Comparison of ENCODE assay signal across 17 mouse cellular contexts in genomic region chr9:40457448-40457847, GRCm38 (mm10).
DNase-seq lines count a peak whose midpoint lies in the region; ATAC-seq lines count a peak whose summit lies in the region.
"Had no signal": no experiment of that assay in that cellular context is flagged by ENCODE, and none has a peak within 500 bp of the region (broad histone marks: within the 10 kb centered on the region; RNA-seq: fewer than 3 reads in every experiment).

No protein-coding gene starts in this region.

- H3K9me3 ChIP-seq in hindbrain, embryonic 14.5 days (ENCODE audit: control insufficient read depth, low read length), result no peaks in the 10 kb centered on the region
- H3K9me3 ChIP-seq: embryonic facial prominence, embryonic 13.5 days; forebrain, embryonic 13.5 days; midbrain, embryonic 12.5 days; neural tube, embryonic 13.5 days had no signal

- peak; percentile 70 for ATAC-seq in monocyte, adult 5-6 weeks (replicated peaks; ENCODE audit: insufficient number of reproducible peaks, low FRiP score, low TSS enrichment, poor library complexity, severe bottlenecking)
- no peak for ATAC-seq in hindbrain, embryonic 14.5 days (ENCODE audit: low FRiP score)
- ATAC-seq: forebrain, embryonic 13.5 days; hindbrain, postnatal 0 days had no signal

- no peak overlapping the region for H3K4me2 ChIP-seq in hindbrain, embryonic 14.5 days (replicated peaks)
- H3K4me2 ChIP-seq: embryonic facial prominence, embryonic 13.5 days; midbrain, embryonic 12.5 days had no signal

- peak; percentile 21 for DNase-seq in cerebellum, adult 9-11 months
- DNase-seq in cerebellum, adult 11 months, result no peak
- DNase-seq in layer of hippocampus, adult 9-11 months, result peak; percentile 24
- DNase-seq in layer of hippocampus, adult 11-12 months (ENCODE audit: low spot score), result no peak
- peak; percentile 59 to 62 for DNase-seq in kidney, adult 8-10 months
- DNase-seq in thymus, postnatal 14 days, result no peak
- DNase-seq in hindbrain, embryonic 14.5 days (ENCODE audit: low spot score), result no peak
- DNase-seq: cerebellum, postnatal 25 days; left cerebral cortex, postnatal 4 days; lung, embryonic 14.5 days had no signal

- H3K9ac ChIP-seq in hindbrain, embryonic 14.5 days, result no peak overlapping the region
- H3K9ac ChIP-seq: embryonic facial prominence, embryonic 13.5 days; forebrain, embryonic 13.5 days; lung, embryonic 14.5 days; midbrain, embryonic 12.5 days; neural tube, embryonic 13.5 days had no signal

- 78% methylated on average over 5 of the region's 5 CpGs for WGBS in hindbrain, embryonic 14.5 days

- no peak overlapping the region for H3K27ac ChIP-seq in hindbrain, embryonic 14.5 days
- H3K27ac ChIP-seq: forebrain, embryonic 13.5 days; midbrain, embryonic 12.5 days; neural tube, embryonic 13.5 days had no signal

- no peaks in the 10 kb centered on the region for H3K4me1 ChIP-seq in hindbrain, embryonic 14.5 days (replicated peaks; ENCODE audit: control insufficient read depth, insufficient read depth, low read length)

- H3K4me3 ChIP-seq in hindbrain, embryonic 14.5 days (replicated peaks; ENCODE audit: low read length), result no peak overlapping the region
- H3K4me3 ChIP-seq: embryonic facial prominence, embryonic 13.5 days; forebrain, embryonic 13.5 days; midbrain, embryonic 12.5 days; neural tube, embryonic 13.5 days had no signal

- H3K36me3 ChIP-seq in hindbrain, embryonic 14.5 days (replicated peaks; ENCODE audit: control insufficient read depth, insufficient read depth), result no peaks in the 10 kb centered on the region
- H3K36me3 ChIP-seq: embryonic facial prominence, embryonic 13.5 days; G1E; midbrain, embryonic 12.5 days; neural tube, embryonic 13.5 days had no signal

- peaks cover 12% of the 10 kb centered on the region for H3K27me3 ChIP-seq in hindbrain, embryonic 14.5 days (ENCODE audit: control insufficient read depth, insufficient read depth, low read length)

Comparison
In these comparisons a context has a peak if more than half of its experiments do, and no peak if none do; other contexts are left out.
1. DNase-seq: peak in cerebellum, adult 9-11 months (single experiment), layer of hippocampus, adult 9-11 months (single experiment) and kidney, adult 8-10 months (2 of 2); none in cerebellum, adult 11 months (single experiment), layer of hippocampus, adult 11-12 months (single experiment), thymus, postnatal 14 days (single experiment) and hindbrain, embryonic 14.5 days (single experiment).